Mouse (Mus musculus): ENCODE data around the gene Asic4.

DNA sequence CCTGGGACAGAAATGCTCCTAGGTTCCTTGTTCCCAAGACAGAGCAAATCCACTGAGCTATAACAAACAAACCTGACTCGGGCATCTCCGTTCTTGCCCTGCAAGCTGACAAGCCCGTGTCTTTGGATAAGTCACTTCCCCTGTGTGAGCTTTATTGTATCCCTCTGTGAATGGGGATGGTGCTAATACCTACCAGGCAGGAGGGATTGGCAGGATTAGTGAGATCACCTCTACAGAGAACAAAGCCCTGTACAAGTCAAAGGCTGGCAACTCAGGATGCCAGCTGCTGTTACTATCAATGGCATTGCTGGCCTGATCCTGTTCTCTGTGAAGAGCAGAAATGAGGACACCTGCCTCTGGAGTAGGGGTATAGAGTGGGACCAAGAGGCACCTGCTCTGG is 44.7 kb upstream of the Asic4 start:
- TF ChIP-seq POLR2A (IDR thresholded peaks at IDR 0.05; ENCODE audit: low read depth, low read length) (no peak), CTCF (IDR thresholded peaks at IDR 0.05; ENCODE audit: extremely low read depth, insufficient read depth, insufficient read length, insufficient replicate concordance) (no peak)
